Mouse (Mus musculus) intestine, embryonic 14.5 days (tissue): ENCODE results near the gene Olfr1238. TPM values are rescaled to one million over a fixed set of nuclear protein-coding genes. Genes with fewer than 3 reads are reported as not detected.

ENCODE experiments used
- ATAC-seq: fragments of 200-750 bp; cut with Nextera tagmentation; replicated peaks from 2 replicates; pipeline ENCODE4 v1.8.0; 2017; ENCODE audit warnings: low read depth, moderate number of reproducible peaks, moderate TSS enrichment, moderate library complexity; ENCODE audit not compliant: low FRiP score, low TSS enrichment
- DNase-seq: peaks from one replicate; pipeline ENCODE4 v3.0.0-alpha.2; 2018; ENCODE audit warnings: low spot score
- H3K27ac ChIP-seq: fragments of 300-500 bp; sonication (generic); 2 replicates; pipeline ENCODE4 v1.5.1; 2014; ENCODE audit warnings: low read depth, mild to moderate bottlenecking, control low read depth
- H3K27me3 ChIP-seq: fragments of 300-500 bp; sonication (generic); replicated peaks from 2 replicates; pipeline ENCODE4 v1.6.1; 2014; ENCODE audit warnings: low read length, control low read depth; ENCODE audit not compliant: control insufficient read depth, insufficient read depth
- H3K36me3 ChIP-seq: fragments of 300-500 bp; sonication (generic); 2 replicates; pipeline ENCODE4 v1.6.1; 2014; ENCODE audit warnings: low read length, control low read depth; ENCODE audit not compliant: control insufficient read depth, insufficient read depth
- H3K4me1 ChIP-seq: fragments of 300-500 bp; sonication (generic); replicated peaks from 2 replicates; pipeline ENCODE4 v1.6.1; 2014; ENCODE audit warnings: low read length, control low read depth, mixed read lengths; ENCODE audit not compliant: control insufficient read depth, insufficient read depth
- H3K4me2 ChIP-seq: fragments of 300-500 bp; sonication (generic); 2 replicates; pipeline ENCODE4 v1.6.1; 2014; ENCODE audit warnings: low read length
- H3K4me3 ChIP-seq: fragments of 300-500 bp; sonication (generic); 2 replicates; pipeline ENCODE4 v1.5.1; 2014; ENCODE audit warnings: low read depth, low read length, control low read depth, mixed read lengths
- H3K9ac ChIP-seq: fragments of 300-500 bp; sonication (generic); 2 replicates; pipeline ENCODE4 v1.6.1; 2014; ENCODE audit warnings: mild to moderate bottlenecking, low read length
- H3K9me3 ChIP-seq: fragments of 300-500 bp; sonication (generic); 2 replicates; pipeline ENCODE4 v1.6.1; 2016; ENCODE audit warnings: low read length, control low read depth; ENCODE audit not compliant: control insufficient read depth
- WGBS: fragments of 180-500 bp; shearing (Covaris S2); extraction: QIAGEN DNeasy Blood & Tissue Kit; methylation state at CpG from one replicate; pipeline ENCODE4 v1.1.7; 2014; 5-methylcytosine and 5-hydroxymethylcytosine counted together
- polyA plus RNA-seq: library from polyadenylated mRNA; unstranded; fragments of >200 nt; fragmentation: Nextera tagmentation; extraction: Ambion mirVana; gene quantifications from 2 replicates; pipeline ENCODE4 v1.2.1, GENCODE M21; 2014

Olfr1238 gene
- not detected in 2 replicates for polyA plus RNA-seq

- no peak within 1 kb of the TSS for H3K4me2 ChIP-seq
These were observed at the start of gene Olfr1238 for GRCm38 (mm10) chr2:89409576-89409975. TSS of gene Olfr1238 (minus strand) at chr2:89409676.

GRCm38 (mm10) chr2:89442900-89443299, 33.4 kb upstream of the Olfr1238 start, which contains the start of gene Olfr1240:
TSS of gene Olfr1240 (minus strand) at chr2:89443000.
- 84% methylated on average over 3 of the region's 3 CpGs for WGBS
- H3K4me3 ChIP-seq: no peak within 1 kb of the TSS
- ATAC-seq: no peak

More at GRCm38 (mm10) chr2:89409576-89409975, at the start of gene Olfr1238:
- Histone ChIP-seq H3K27me3 (no peaks in the 10 kb centered on the region), H3K4me3 (no peak within 1 kb of the TSS), H3K36me3 (no peaks in the 10 kb centered on the region), H3K9ac (no peak within 1 kb of the TSS), H3K9me3 (no peaks in the 10 kb centered on the region), H3K4me1 (no peaks in the 10 kb centered on the region), H3K27ac (no peak within 1 kb of the TSS)
- ATAC-seq (no peak), DNase-seq (no peak)
- WGBS: 91% methylated on average over 2 of the region's 2 CpGs

GRCm38 (mm10) chr2:89420307-89420706, 10.8 kb upstream of the Olfr1238 start, which contains the start of gene Olfr1239:
TSS of gene Olfr1239 (minus strand) at chr2:89420407.
- no peak within 1 kb of the TSS for H3K9ac ChIP-seq
- no peak within 1 kb of the TSS for H3K4me2 ChIP-seq
- no peak within 1 kb of the TSS for H3K4me3 ChIP-seq
- H3K27ac ChIP-seq: no peak within 1 kb of the TSS
- H3K4me1 ChIP-seq: no peaks in the 10 kb centered on the region
- no peaks in the 10 kb centered on the region for H3K9me3 ChIP-seq
- ATAC-seq (no peak), DNase-seq (no peak)
- 89% methylated on average over 2 of the region's 2 CpGs for WGBS
- H3K36me3 ChIP-seq: no peaks in the 10 kb centered on the region
- H3K27me3 ChIP-seq: no peaks in the 10 kb centered on the region

More at GRCm38 (mm10) chr2:89442900-89443299, 33.4 kb upstream of the Olfr1238 start, which contains the start of gene Olfr1240:
- H3K4me2 ChIP-seq: no peak within 1 kb of the TSS
- H3K36me3 ChIP-seq: no peaks in the 10 kb centered on the region
- no peak within 1 kb of the TSS for H3K27ac ChIP-seq
- DNase-seq: no peak
- no peaks in the 10 kb centered on the region for H3K27me3 ChIP-seq
- H3K9me3 ChIP-seq: no peaks in the 10 kb centered on the region
- no peak within 1 kb of the TSS for H3K9ac ChIP-seq
- H3K4me1 ChIP-seq: no peaks in the 10 kb centered on the region

GRCm38 (mm10) chr2:89414557-89414956, 5.1 kb upstream of the Olfr1238 start:
- ATAC-seq (no peak), DNase-seq (no peak)
- Histone ChIP-seq H3K9me3 (no peaks in the 10 kb centered on the region), H3K4me2 (no peak overlapping the region), H3K4me3 (no peak overlapping the region), H3K27ac (no peak overlapping the region), H3K27me3 (no peaks in the 10 kb centered on the region), H3K4me1 (no peaks in the 10 kb centered on the region), H3K9ac (no peak overlapping the region), H3K36me3 (no peaks in the 10 kb centered on the region)
- 72% methylated on average over 1 of the region's 1 CpGs for WGBS

- no peak for DNase-seq
These were observed 8.6 kb downstream of the Olfr1238 start for GRCm38 (mm10) chr2:89400882-89401281.

GRCm38 (mm10) chr2:89364765-89365164, 44.7 kb downstream of the Olfr1238 start, which contains the start of gene Olfr1234:
TSS of gene Olfr1234 (minus strand) at chr2:89364865.
- H3K4me3 ChIP-seq: no peak within 1 kb of the TSS
- H3K27ac ChIP-seq: no peak within 1 kb of the TSS
- DNase-seq (no peak), ATAC-seq (no peak)
- H3K27me3 ChIP-seq: no peaks in the 10 kb centered on the region
- H3K4me1 ChIP-seq: no peaks in the 10 kb centered on the region
- no peaks in the 10 kb centered on the region for H3K9me3 ChIP-seq
- no peak within 1 kb of the TSS for H3K4me2 ChIP-seq
- no peaks in the 10 kb centered on the region for H3K36me3 ChIP-seq
- WGBS: 89% methylated on average over 4 of the region's 4 CpGs
- H3K9ac ChIP-seq: no peak within 1 kb of the TSS

More at GRCm38 (mm10) chr2:89400882-89401281, 8.6 kb downstream of the Olfr1238 start:
- no peak overlapping the region for H3K4me3 ChIP-seq
- H3K27ac ChIP-seq: no peak overlapping the region
- no peaks in the 10 kb centered on the region for H3K27me3 ChIP-seq
- WGBS: 51% methylated on average over 1 of the region's 1 CpGs
- no peaks in the 10 kb centered on the region for H3K36me3 ChIP-seq
- no peak overlapping the region for H3K4me2 ChIP-seq
- H3K9ac ChIP-seq: no peak overlapping the region
- no peaks in the 10 kb centered on the region for H3K9me3 ChIP-seq
- no peaks in the 10 kb centered on the region for H3K4me1 ChIP-seq
- no peak for ATAC-seq

Other genes starting within 250 kb of the Olfr1238 start
- gene Olfr1224-ps1, start 245.6 kb downstream of the Olfr1238 start, polyA plus RNA-seq: not detected in 2 replicates
- not detected in 2 replicates for gene Olfr1225, start 235.0 kb downstream of the Olfr1238 start, polyA plus RNA-seq
- gene Olfr1226, start 209.6 kb downstream of the Olfr1238 start, polyA plus RNA-seq: not detected in 2 replicates
- gene Olfr1228, start 155.6 kb downstream of the Olfr1238 start, polyA plus RNA-seq: not detected in 2 replicates
- not detected in 2 replicates for gene Olfr1229, start 121.7 kb downstream of the Olfr1238 start, polyA plus RNA-seq
- not detected in 2 replicates for gene Olfr1230, start 112.4 kb downstream of the Olfr1238 start, polyA plus RNA-seq
- not detected in 2 replicates for gene Olfr1231, start 102.6 kb downstream of the Olfr1238 start, polyA plus RNA-seq
- gene Olfr1232, start 80.0 kb downstream of the Olfr1238 start, polyA plus RNA-seq: not detected in 2 replicates
- gene Olfr1233, start 67.3 kb downstream of the Olfr1238 start, polyA plus RNA-seq: not detected in 2 replicates
- not detected in 2 replicates for gene Olfr1234, start 44.8 kb downstream of the Olfr1238 start, polyA plus RNA-seq
- gene Olfr1239, start 10.7 kb upstream of the Olfr1238 start, polyA plus RNA-seq: not detected in 2 replicates
- gene Olfr1240, start 33.3 kb upstream of the Olfr1238 start, polyA plus RNA-seq: not detected in 2 replicates
- gene Olfr1241, start 77.5 kb upstream of the Olfr1238 start, polyA plus RNA-seq: not detected in 2 replicates
- not detected in 2 replicates for gene Olfr1242, start 88.7 kb upstream of the Olfr1238 start, polyA plus RNA-seq
- not detected in 2 replicates for gene Olfr1243, start 121.8 kb upstream of the Olfr1238 start, polyA plus RNA-seq
- gene Olfr1245, start 168.8 kb upstream of the Olfr1238 start, polyA plus RNA-seq: not detected in 2 replicates
- gene Olfr1246, start 183.5 kb upstream of the Olfr1238 start, polyA plus RNA-seq: not detected in 2 replicates
- not detected in 2 replicates for gene Olfr1247, start 204.5 kb upstream of the Olfr1238 start, polyA plus RNA-seq
- gene Olfr1248, start 208.6 kb upstream of the Olfr1238 start, polyA plus RNA-seq: not detected in 2 replicates
- gene Olfr1249, start 225.3 kb upstream of the Olfr1238 start, polyA plus RNA-seq: not detected in 2 replicates